Mouse (Mus musculus): ENCODE measurements around the gene Vstm2b. TPM values are rescaled to one million over a fixed set of nuclear protein-coding genes. Genes with fewer than 3 reads are reported as not detected.

Vstm2b gene
- polyA plus RNA-seq, 1 experiment = 1.4 TPM

GRCm38 (mm10) chr7:40942233-40942935, 44.3 kb downstream of the Vstm2b start:
- TF ChIP-seq CTCF (IDR thresholded peaks at IDR 0.05; ENCODE audit: borderline replicate concordance, control insufficient read depth, extremely low read depth, insufficient read depth, low read length, poor library complexity) = no peak
- no peak for TF ChIP-seq POLR2A (IDR thresholded peaks at IDR 0.05; ENCODE audit: control insufficient read depth, extremely low read depth, insufficient read depth, low read length, poor library complexity)
- DNase-seq = no peak
- Histone ChIP-seq H3K36me3 (ENCODE audit: control insufficient read depth, insufficient read depth, low read length) (no peaks in the 10 kb centered on the region), H3K4me1 (replicated peaks; ENCODE audit: control insufficient read depth, insufficient read depth, low read length) (no peaks in the 10 kb centered on the region), H3K4me3 (ENCODE audit: control insufficient read depth, insufficient read depth, low read length) (no peak overlapping the region), H3K27me3 (ENCODE audit: control insufficient read depth, insufficient read depth, low read length) (no peaks in the 10 kb centered on the region), H3K27ac (ENCODE audit: control insufficient read depth, insufficient read depth, low read length) (no peak overlapping the region)
- WGBS = 58% methylated on average over 3 of the region's 3 CpGs

Other genes with a start within 250 kb of the Vstm2b start
- gene 4930433I11Rik, start 89.2 kb downstream of the Vstm2b start, polyA plus RNA-seq (2012; rRNA removed) = not detected in 2 replicates
- gene Gm4884, start 134.4 kb downstream of the Vstm2b start, polyA plus RNA-seq (2012; rRNA removed) = not detected in 2 replicates

Measured in thymus, adult 2 months (tissue).